Mouse (Mus musculus) limb, embryonic 10.5 days (tissue): ENCODE data around the gene Eml3. TPM values are rescaled to one million over a fixed set of nuclear protein-coding genes. Genes with fewer than 3 reads are reported as not detected.
A peak's percentile ranks its signal among the peaks of the same experiment; 100 is the strongest.

Experiments used
- DNase-seq: peaks from one replicate; pipeline ENCODE4 v3.0.0-alpha.2; 2017; ENCODE audit warnings: low spot score
- H3K27ac ChIP-seq: fragments of 300-500 bp; sonication (generic); 2 replicates; pipeline ENCODE4 v1.5.1; 2016; ENCODE audit warnings: mild to moderate bottlenecking
- H3K27me3 ChIP-seq: fragments of 300-500 bp; sonication (generic); 2 replicates; pipeline ENCODE4 v1.6.1; 2016; ENCODE audit warnings: low read depth, mild to moderate bottlenecking; ENCODE audit not compliant: poor library complexity, severe bottlenecking
- H3K36me3 ChIP-seq: fragments of 300-500 bp; sonication (generic); 2 replicates; pipeline ENCODE4 v1.6.1; 2016; ENCODE audit warnings: mild to moderate bottlenecking, moderate library complexity
- H3K4me1 ChIP-seq: fragments of 300-500 bp; sonication (generic); 2 replicates; pipeline ENCODE4 v1.6.1; 2016
- H3K4me3 ChIP-seq: fragments of 300-500 bp; sonication (generic); 2 replicates; pipeline ENCODE4 v1.5.1; 2016; ENCODE audit warnings: mild to moderate bottlenecking, moderate library complexity
- H3K9me3 ChIP-seq: fragments of 300-500 bp; sonication (generic); replicated peaks from 2 replicates; pipeline ENCODE4 v1.6.1; 2016; ENCODE audit warnings: mild to moderate bottlenecking
- WGBS: fragments of 180-500 bp; shearing (Covaris S2); methylation state at CpG from one replicate; pipeline ENCODE4 v1.1.7; 2016; 5-methylcytosine and 5-hydroxymethylcytosine counted together
- microRNA-seq: library from miRNA; unstranded; fragments of <30 nt; microRNA quantifications from one replicate; pipeline ENCODE4, GENCODE M21; 2017
- polyA plus RNA-seq: library from polyadenylated mRNA; unstranded; fragments of >200 nt; fragmentation: Nextera tagmentation; extraction: Ambion mirVana; gene quantifications from 2 replicates; pipeline ENCODE4 v1.2.1, GENCODE M21; 2016

Eml3 gene
- polyA plus RNA-seq, 1 experiment from 2014 or later, result 37.1 TPM

DNA sequence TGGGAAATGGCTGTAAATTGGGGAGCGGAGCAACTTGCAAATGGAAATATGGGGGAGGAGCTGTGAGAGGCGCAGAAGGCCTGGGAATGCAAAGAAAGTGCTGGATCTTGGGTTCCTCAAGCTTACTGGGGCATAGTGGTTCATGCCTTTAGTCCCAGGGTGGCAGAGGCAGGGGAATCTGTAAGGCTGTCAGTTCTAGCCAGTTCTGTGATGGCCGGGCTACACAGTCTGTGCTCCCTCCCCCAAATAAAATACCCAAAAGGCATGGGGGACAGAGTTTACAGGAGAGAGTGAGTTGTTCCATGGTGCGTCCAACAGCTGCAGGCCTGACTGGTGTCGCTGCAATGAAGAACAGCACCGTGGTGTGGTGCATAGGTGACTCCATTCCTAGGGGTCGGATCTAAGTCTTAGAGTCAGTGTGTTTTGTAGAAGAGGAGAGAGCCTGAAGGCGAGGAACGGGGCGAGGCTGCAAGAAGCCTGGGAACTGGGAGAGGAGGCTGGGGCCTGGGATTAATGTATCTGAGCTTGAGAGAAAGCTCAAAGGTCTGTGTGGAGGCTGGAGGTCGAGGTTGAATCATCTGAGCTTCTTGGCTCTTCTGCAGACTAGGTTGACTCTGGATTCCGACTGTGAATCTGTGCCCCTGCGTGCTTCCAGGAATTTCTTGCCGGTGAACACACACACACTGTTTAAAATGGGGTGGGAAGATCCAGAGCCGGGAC lies 59.2 kb downstream of the Eml3 start:
- peak overlapping the region; percentile 75 for H3K4me3 ChIP-seq
- peak overlapping the region; percentile 91 for H3K27ac ChIP-seq
- peaks cover 69% of the 10 kb centered on the region for H3K4me1 ChIP-seq
- peaks cover 20% of the 10 kb centered on the region for H3K27me3 ChIP-seq
- 9% methylated on average over 15 of the region's 15 CpGs for WGBS
- no peak for DNase-seq
- H3K9me3 ChIP-seq, result no peaks in the 10 kb centered on the region
- H3K36me3 ChIP-seq, result no peaks in the 10 kb centered on the region

DNA sequence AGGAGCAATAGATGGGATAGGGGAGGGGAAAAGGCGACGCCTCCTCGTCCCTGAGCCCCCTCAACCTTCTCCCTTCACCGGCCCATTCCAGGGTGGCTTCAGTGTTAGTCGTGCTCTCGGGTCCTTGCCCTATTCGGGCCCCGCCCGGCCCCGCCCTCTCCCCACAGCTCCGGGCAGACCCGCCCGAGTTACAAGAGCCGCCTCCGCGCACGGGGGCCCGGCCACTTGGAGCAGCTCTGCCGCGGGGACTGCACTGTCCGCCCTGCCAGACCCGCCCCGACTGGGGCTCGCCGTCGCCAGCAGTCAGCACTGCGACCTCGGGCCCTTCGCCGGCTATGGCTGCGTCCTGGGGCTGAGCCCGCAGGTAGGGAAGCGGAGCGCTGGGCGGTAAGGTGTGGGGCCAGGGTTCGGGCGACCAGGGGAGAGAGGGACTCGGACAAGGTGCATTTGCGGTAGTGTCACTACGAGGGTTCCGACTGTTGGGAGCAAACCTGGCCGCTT lies 59.8 kb downstream of the Eml3 start, which contains the start of gene Ahnak:
Gene Ahnak (plus strand): TSS at position 219 of the 501 bp plus-strand sequence.
- Histone ChIP-seq H3K4me3 (peak within 1 kb of the TSS; percentile 75), H3K9me3 (no peaks in the 10 kb centered on the region), H3K36me3 (no peaks in the 10 kb centered on the region), H3K27ac (peak within 1 kb of the TSS; percentile 91), H3K4me1 (peaks cover 65% of the 10 kb centered on the region), H3K27me3 (peaks cover 20% of the 10 kb centered on the region)
- peak; percentile 78 for DNase-seq
- under 1% methylated on average over 41 of the region's 42 CpGs for WGBS

DNA sequence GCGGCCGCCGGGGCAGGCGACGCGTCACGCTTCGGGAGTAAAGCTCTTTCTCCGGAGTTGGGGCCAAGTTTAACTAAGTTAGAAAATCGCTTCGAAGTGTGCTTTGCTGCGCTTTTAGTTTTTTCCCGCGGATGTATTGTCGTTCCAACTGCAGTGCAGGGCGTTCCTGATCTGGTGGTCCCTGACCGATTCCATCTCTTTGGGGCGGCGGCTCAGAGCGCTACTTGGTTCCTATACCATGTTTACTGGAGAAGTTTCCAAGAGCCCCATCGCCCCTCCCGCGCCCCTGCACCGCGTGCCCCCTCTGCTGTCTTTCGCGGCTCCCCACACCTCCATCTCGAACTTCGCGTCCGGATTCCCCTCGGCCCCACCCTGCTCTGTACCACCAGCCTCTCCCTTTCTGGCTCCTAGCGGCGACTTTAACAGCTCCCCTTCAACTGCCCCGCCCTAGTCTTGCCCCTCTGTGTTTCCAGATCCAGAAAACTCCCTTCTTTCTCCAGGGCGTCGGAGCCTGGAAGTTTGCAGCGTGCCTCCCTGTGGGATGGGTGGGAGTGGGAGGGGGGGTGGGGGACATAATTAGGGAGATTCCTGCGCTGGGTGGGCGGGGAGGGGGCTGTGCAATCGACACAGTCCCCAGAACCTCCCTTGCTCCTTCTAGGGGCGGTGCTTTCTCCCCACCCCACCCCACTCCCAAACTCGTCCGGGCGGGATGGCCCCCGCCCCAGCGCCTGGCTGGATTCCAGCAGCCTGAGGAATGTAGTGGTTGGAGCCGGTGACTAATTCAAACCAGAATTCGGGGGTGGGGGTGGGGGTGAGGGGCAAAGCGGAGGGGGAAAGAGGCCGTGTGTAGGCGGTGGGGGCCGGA lies 60.4 kb downstream of the Eml3 start:
- H3K36me3 ChIP-seq, result no peaks in the 10 kb centered on the region
- peaks cover 20% of the 10 kb centered on the region for H3K27me3 ChIP-seq
- H3K27ac ChIP-seq, result peak overlapping the region; percentile 91
- no peaks in the 10 kb centered on the region for H3K9me3 ChIP-seq
- peaks cover 58% of the 10 kb centered on the region for H3K4me1 ChIP-seq
- DNase-seq, result peak; percentile 88
- under 1% methylated on average over 53 of the region's 53 CpGs for WGBS
- H3K4me3 ChIP-seq, result peak overlapping the region; percentile 75

DNA sequence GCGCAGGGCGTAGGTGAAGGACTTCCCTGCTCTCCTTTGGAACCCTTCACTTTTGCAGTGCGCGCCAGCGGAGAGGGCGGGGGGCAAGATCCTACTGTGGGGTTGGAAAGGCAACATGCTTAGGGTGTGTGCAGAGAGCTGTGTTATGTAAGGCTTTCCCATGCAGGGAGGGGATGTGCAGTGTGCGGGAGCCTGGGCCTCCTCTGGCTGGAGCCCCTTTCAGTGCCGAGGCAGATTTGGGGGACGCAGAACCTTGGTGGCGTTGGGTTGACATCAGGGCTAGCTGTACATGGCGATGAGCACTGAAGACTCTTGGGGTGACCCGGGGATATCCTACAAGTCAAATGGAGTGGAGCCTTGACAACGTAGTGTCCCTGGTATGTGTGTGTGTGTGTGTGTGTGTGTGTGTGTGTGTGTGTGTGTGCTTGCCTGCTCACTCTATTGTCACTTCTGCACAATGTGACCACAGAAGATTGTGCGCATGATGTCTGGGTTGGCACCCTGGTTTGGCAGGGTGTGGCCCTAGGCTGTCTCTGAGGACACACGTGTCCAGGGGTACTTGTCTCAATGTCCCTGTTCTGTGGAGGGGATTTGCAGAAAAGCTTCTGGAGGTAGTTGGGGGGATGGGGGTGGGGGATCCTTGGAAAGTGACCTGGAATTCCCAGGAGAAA lies 61.2 kb downstream of the Eml3 start:
- no peak for DNase-seq
- H3K4me1 ChIP-seq, result peaks cover 57% of the 10 kb centered on the region
- H3K36me3 ChIP-seq, result no peaks in the 10 kb centered on the region
- peak overlapping the region; percentile 91 for H3K27ac ChIP-seq
- peaks cover 20% of the 10 kb centered on the region for H3K27me3 ChIP-seq
- WGBS, result 19% methylated on average over 15 of the region's 15 CpGs
- H3K4me3 ChIP-seq, result peak overlapping the region; percentile 75
- no peaks in the 10 kb centered on the region for H3K9me3 ChIP-seq

Small RNA genes lying within 50 kb of the gene (microRNA-seq; reads per million reads assigned to microRNA genes)
- not detected for gene Mir5136

Other genes with a start within 250 kb of the Eml3 start
- gene Slc3a2, start 206.2 kb upstream of the Eml3 start, polyA plus RNA-seq, result 119 and 128 TPM in 2 replicates
- gene Wdr74, start 193.7 kb upstream of the Eml3 start, polyA plus RNA-seq, result 121 and 145 TPM in 2 replicates
- 2.8 and 3.1 TPM in 2 replicates for gene 1700092M07Rik, start 188.8 kb upstream of the Eml3 start, polyA plus RNA-seq
- 99.3 and 134 TPM in 2 replicates for gene Stx5a, start 188.1 kb upstream of the Eml3 start, polyA plus RNA-seq
- gene Nxf1, start 172.5 kb upstream of the Eml3 start, polyA plus RNA-seq, result 257 and 273 TPM in 2 replicates
- gene Tmem223, start 158.6 kb upstream of the Eml3 start, polyA plus RNA-seq, result 181 and 183 TPM in 2 replicates
- gene Tmem179b, start 155.1 kb upstream of the Eml3 start, polyA plus RNA-seq, result 41.3 and 43.7 TPM in 2 replicates
- gene Taf6l, start 143.1 kb upstream of the Eml3 start, polyA plus RNA-seq, result 44.2 and 47.0 TPM in 2 replicates
- 206 and 216 TPM in 2 replicates for gene Polr2g, start 131.0 kb upstream of the Eml3 start, polyA plus RNA-seq
- 5.9 and 6.1 TPM in 2 replicates for gene Zbtb3, start 127.0 kb upstream of the Eml3 start, polyA plus RNA-seq
- 80.2 and 85.2 TPM in 2 replicates for gene Ttc9c, start 110.2 kb upstream of the Eml3 start, polyA plus RNA-seq
- 4.7 and 5.2 TPM in 2 replicates for gene Hnrnpul2, start 109.5 kb upstream of the Eml3 start, polyA plus RNA-seq
- gene AC129217.1, start 99.8 kb upstream of the Eml3 start, polyA plus RNA-seq, result not detected in 2 replicates
- gene Bscl2, start 92.1 kb upstream of the Eml3 start, polyA plus RNA-seq, result 37.2 and 42.5 TPM in 2 replicates
- 5.0 and 7.2 TPM in 2 replicates for gene Gng3, start 90.4 kb upstream of the Eml3 start, polyA plus RNA-seq
- 0.29 and 0.39 TPM in 2 replicates for gene Lrrn4cl, start 78.8 kb upstream of the Eml3 start, polyA plus RNA-seq
- gene Ubxn1, start 58.1 kb upstream of the Eml3 start, polyA plus RNA-seq, result 211 and 228 TPM in 2 replicates
- 56.8 and 60.6 TPM in 2 replicates for gene Uqcc3, start 48.6 kb upstream of the Eml3 start, polyA plus RNA-seq
- 110 and 149 TPM in 2 replicates for gene Lbhd1, start 45.8 kb upstream of the Eml3 start, polyA plus RNA-seq
- gene Gm49403, start 45.6 kb upstream of the Eml3 start, polyA plus RNA-seq, result not detected in 2 replicates
- 151 and 188 TPM in 2 replicates for gene 1810009A15Rik, start 40.7 kb upstream of the Eml3 start, polyA plus RNA-seq
- gene Gm49416, start 40.6 kb upstream of the Eml3 start, polyA plus RNA-seq, result 0.45 TPM in 1 of 2 replicates, not detected in the other
- 59.2 and 61.9 TPM in 2 replicates for gene Ints5, start 36.5 kb upstream of the Eml3 start, polyA plus RNA-seq
- gene Ganab, start 31.5 kb upstream of the Eml3 start, polyA plus RNA-seq, result 117 and 129 TPM in 2 replicates
- 47.0 and 48.1 TPM in 2 replicates for gene B3gat3, start 9.2 kb upstream of the Eml3 start, polyA plus RNA-seq
- 4.1 and 4.3 TPM in 2 replicates for gene Rom1, start 196 bp upstream of the Eml3 start, polyA plus RNA-seq
- 229 and 233 TPM in 2 replicates for gene Mta2, start 12.3 kb downstream of the Eml3 start, polyA plus RNA-seq
- gene Tut1, start 24.3 kb downstream of the Eml3 start, polyA plus RNA-seq, result 49.6 and 49.7 TPM in 2 replicates
- 563 and 631 TPM in 2 replicates for gene Eef1g, start 37.5 kb downstream of the Eml3 start, polyA plus RNA-seq
- gene Ahnak, start 59.7 kb downstream of the Eml3 start, polyA plus RNA-seq, result 5.3 and 8.9 TPM in 2 replicates
- not detected in 2 replicates for gene Scgb1a1, start 158.4 kb downstream of the Eml3 start, polyA plus RNA-seq
- 16.9 and 20.7 TPM in 2 replicates for gene Asrgl1, start 206.1 kb downstream of the Eml3 start, polyA plus RNA-seq